Mouse (Mus musculus) megakaryocyte progenitor cell, adult 5-6 weeks (primary cell): Measurements from ENCODE around the gene Snx33. TPM values are rescaled to one million over a fixed set of nuclear protein-coding genes. Genes with fewer than 3 reads are reported as not detected.

Source experiments
- ATAC-seq: replicated peaks from 2 replicates; pipeline ENCODE4 v1.8.0; 2016; ENCODE audit warnings: mild to moderate bottlenecking, moderate TSS enrichment, inconsistent platforms; ENCODE audit not compliant: poor library complexity
- total RNA-seq, 2 experiments: library from RNA; stranded (forward) in 1 of 2; stranded (reverse) in 1 of 2; fragments of 157-497, 149-512 nt in 1 of 2; fragments of 200-1000 nt in 1 of 2; gene quantifications; 2 replicates each; pipeline versions ENCODE4 v1.2.3 to v1.2.4; 2015 to 2017

Snx33 gene
- total RNA-seq, 2 experiments from 2014 or later = 2.8 to 3.3 TPM

GRCm38 (mm10) chr9:56892111-56892510 lies 36.1 kb downstream of the Snx33 start:
- no peak for ATAC-seq

GRCm38 (mm10) chr9:56891517-56892011 lies 36.6 kb downstream of the Snx33 start:
- peak; percentile 81 for ATAC-seq

- ATAC-seq = no peak
Measured at GRCm38 (mm10) chr9:56890522-56891250, 37.5 kb downstream of the Snx33 start.

GRCm38 (mm10) chr9:56889817-56890216 lies 38.4 kb downstream of the Snx33 start:
- ATAC-seq = peak; percentile 79

GRCm38 (mm10) chr9:56887581-56887980 lies 40.6 kb downstream of the Snx33 start:
- ATAC-seq = no peak

- ATAC-seq = no peak
Measured at GRCm38 (mm10) chr9:56886601-56887000, 41.6 kb downstream of the Snx33 start.

GRCm38 (mm10) chr9:56886113-56886512 lies 42.1 kb downstream of the Snx33 start:
- ATAC-seq = 0 out of 2 replicates have a peak, but pooled peaks have one; percentile 36

GRCm38 (mm10) chr9:56884328-56884727 lies 43.8 kb downstream of the Snx33 start:
- no peak for ATAC-seq

GRCm38 (mm10) chr9:56883470-56883869 lies 44.7 kb downstream of the Snx33 start:
- no peak for ATAC-seq

GRCm38 (mm10) chr9:56882818-56883217 lies 45.4 kb downstream of the Snx33 start:
- ATAC-seq = no peak

GRCm38 (mm10) chr9:56882283-56882682 lies 45.9 kb downstream of the Snx33 start:
- no peak for ATAC-seq

- no peak for ATAC-seq
Measured at GRCm38 (mm10) chr9:56881539-56882082, 46.6 kb downstream of the Snx33 start.

- no peak for ATAC-seq
Measured at GRCm38 (mm10) chr9:56880790-56881189, 47.4 kb downstream of the Snx33 start.

- ATAC-seq = no peak
Measured at GRCm38 (mm10) chr9:56877284-56877683, 50.9 kb downstream of the Snx33 start.

- ATAC-seq = no peak
Measured at GRCm38 (mm10) chr9:56876784-56877183, 51.4 kb downstream of the Snx33 start.

GRCm38 (mm10) chr9:56873097-56873496 lies 55.1 kb downstream of the Snx33 start:
- no peak for ATAC-seq

GRCm38 (mm10) chr9:56872105-56872903 lies 55.9 kb downstream of the Snx33 start:
- ATAC-seq = no peak

GRCm38 (mm10) chr9:56871191-56871590 lies 57.0 kb downstream of the Snx33 start:
- no peak for ATAC-seq

- ATAC-seq = no peak
Measured at GRCm38 (mm10) chr9:56870778-56871177, 57.4 kb downstream of the Snx33 start.

- no peak for ATAC-seq
Measured at GRCm38 (mm10) chr9:56869552-56869951, 58.6 kb downstream of the Snx33 start.

- no peak for ATAC-seq
Measured at GRCm38 (mm10) chr9:56868292-56868691, 59.9 kb downstream of the Snx33 start.
